Mouse (Mus musculus) liver, postnatal 0 days (tissue): ENCODE data around the gene Ptcd2. TPM values are rescaled to one million over a fixed set of nuclear protein-coding genes. Genes with fewer than 3 reads are reported as not detected.

Experiments
- ATAC-seq: fragments of 200-750 bp; cut with Nextera tagmentation; 2 replicates; pipeline ENCODE4 v1.8.0; 2017; ENCODE audit warnings: mild to moderate bottlenecking, moderate library complexity
- DNase-seq: peaks from one replicate; pipeline ENCODE4 v3.0.0-alpha.2; 2016
- H3K27ac ChIP-seq: fragments of 300-500 bp; sonication (generic); 2 replicates; pipeline ENCODE4 v1.5.1; 2014; ENCODE audit warnings: antibody characterized with exemption, moderate library complexity, mild to moderate bottlenecking, low read depth
- H3K27me3 ChIP-seq: fragments of 300-500 bp; sonication (generic); 2 replicates; pipeline ENCODE4 v1.6.1; 2014; ENCODE audit warnings: low read length, control low read depth, mixed read lengths; ENCODE audit not compliant: insufficient read depth
- H3K36me3 ChIP-seq: fragments of 300-500 bp; sonication (generic); replicated peaks from 2 replicates; pipeline ENCODE4 v1.6.1; 2014; ENCODE audit warnings: mild to moderate bottlenecking, control low read depth, low read length, moderate library complexity, mixed read lengths; ENCODE audit not compliant: insufficient read depth
- H3K4me1 ChIP-seq: fragments of 300-500 bp; sonication (generic); 2 replicates; pipeline ENCODE4 v1.6.1; 2014; ENCODE audit warnings: antibody characterized with exemption, mild to moderate bottlenecking, control low read depth; ENCODE audit not compliant: insufficient read depth
- H3K4me2 ChIP-seq: fragments of 300-500 bp; sonication (generic); 2 replicates; pipeline ENCODE4 v1.6.1; 2014; ENCODE audit warnings: low read depth, mild to moderate bottlenecking, low read length, moderate library complexity, mixed read lengths
- H3K4me3 ChIP-seq: fragments of 300-500 bp; sonication (generic); 2 replicates; pipeline ENCODE4 v1.5.1; 2014; ENCODE audit warnings: low read depth, low read length
- H3K9ac ChIP-seq: fragments of 300-500 bp; sonication (generic); replicated peaks from 2 replicates; pipeline ENCODE4 v1.6.1; 2014; ENCODE audit warnings: mild to moderate bottlenecking, moderate library complexity
- H3K9me3 ChIP-seq: fragments of 300-500 bp; sonication (generic); 2 replicates; pipeline ENCODE4 v1.6.1; 2016; ENCODE audit warnings: mild to moderate bottlenecking, control low read depth, low read length, mixed read lengths
- CTCF ChIP-seq: sonication (generic); IDR thresholded peaks from 2 replicates; pipeline ENCODE4 v1.5.1; 2016; ENCODE audit warnings: antibody characterized with exemption, low read depth
- EP300 ChIP-seq: IDR thresholded peaks from 2 replicates; pipeline ENCODE4 v1.6.1; 2016; ENCODE audit warnings: antibody characterized with exemption, low read depth, mild to moderate bottlenecking
- WGBS: fragments of 180-500 bp; shearing (Covaris S2); extraction: QIAGEN DNeasy Blood & Tissue Kit; methylation state at CpG from one replicate; pipeline ENCODE4 v1.1.7; 2014; ENCODE audit not compliant: insufficient replicate concordance; 5-methylcytosine and 5-hydroxymethylcytosine counted together
- polyA plus RNA-seq: library from polyadenylated mRNA; unstranded; fragments of >200 nt; fragmentation: Nextera tagmentation; extraction: Ambion mirVana; gene quantifications from 2 replicates; pipeline ENCODE4 v1.2.1, GENCODE M21; 2015

Gene Ptcd2
- polyA plus RNA-seq, 1 experiment from 2014 or later: 23.8 TPM

- 42% methylated on average over 15 of the region's 15 CpGs for WGBS
- peaks cover 6% of the 10 kb centered on the region for H3K36me3 ChIP-seq
- no peak overlapping the region for H3K4me3 ChIP-seq
- H3K27ac ChIP-seq: no peak overlapping the region
- H3K9me3 ChIP-seq: no peaks in the 10 kb centered on the region
- ATAC-seq (no peak), DNase-seq (no peak)
- H3K4me1 ChIP-seq: no peaks in the 10 kb centered on the region
- H3K27me3 ChIP-seq: no peaks in the 10 kb centered on the region
- TF ChIP-seq EP300 (no peak), CTCF (no peak)
- H3K4me2 ChIP-seq: no peak overlapping the region
- H3K9ac ChIP-seq: no peak overlapping the region
These were observed 29.8 kb downstream of the Ptcd2 start for GRCm38 (mm10) chr13:99314657-99315181.

GRCm38 (mm10) chr13:99314098-99314497, 30.4 kb downstream of the Ptcd2 start:
- Histone ChIP-seq H3K4me2 (no peak overlapping the region), H3K9me3 (no peaks in the 10 kb centered on the region), H3K4me1 (no peaks in the 10 kb centered on the region), H3K27ac (no peak overlapping the region), H3K9ac (no peak overlapping the region), H3K27me3 (no peaks in the 10 kb centered on the region), H3K4me3 (no peak overlapping the region), H3K36me3 (peaks cover 1% of the 10 kb centered on the region)
- TF ChIP-seq EP300 (no peak), CTCF (no peak)
- no peak for ATAC-seq
- 72% methylated on average over 5 of the region's 5 CpGs for WGBS
- no peak for DNase-seq

- H3K27ac ChIP-seq: no peak overlapping the region
- H3K36me3 ChIP-seq: no peaks in the 10 kb centered on the region
- no peak overlapping the region for H3K4me2 ChIP-seq
- 78% methylated on average over 8 of the region's 8 CpGs for WGBS
- no peak overlapping the region for H3K4me3 ChIP-seq
- H3K4me1 ChIP-seq: 0 out of 2 replicates have a peak, but pooled peaks cover 3% of the 10 kb centered on the region
- no peaks in the 10 kb centered on the region for H3K27me3 ChIP-seq
- no peak for DNase-seq
- TF ChIP-seq CTCF (no peak), EP300 (no peak)
- no peak for ATAC-seq
- no peaks in the 10 kb centered on the region for H3K9me3 ChIP-seq
- no peak overlapping the region for H3K9ac ChIP-seq
These were observed 36.1 kb downstream of the Ptcd2 start for GRCm38 (mm10) chr13:99308393-99308792.

GRCm38 (mm10) chr13:99307930-99308359, 36.6 kb downstream of the Ptcd2 start:
- Histone ChIP-seq H3K27ac (no peak overlapping the region), H3K9ac (no peak overlapping the region), H3K9me3 (no peaks in the 10 kb centered on the region), H3K4me1 (0 out of 2 replicates have a peak, but pooled peaks cover 3% of the 10 kb centered on the region), H3K4me3 (no peak overlapping the region), H3K36me3 (no peaks in the 10 kb centered on the region), H3K4me2 (no peak overlapping the region), H3K27me3 (no peaks in the 10 kb centered on the region)
- DNase-seq (no peak), ATAC-seq (no peak)
- TF ChIP-seq EP300 (no peak), CTCF (no peak)
- WGBS: 62% methylated on average over 5 of the region's 5 CpGs

- WGBS: 45% methylated on average over 8 of the region's 8 CpGs
- DNase-seq: no peak
- no peak overlapping the region for H3K4me2 ChIP-seq
- no peaks in the 10 kb centered on the region for H3K36me3 ChIP-seq
- no peaks in the 10 kb centered on the region for H3K27me3 ChIP-seq
- ATAC-seq: no peak
- H3K9ac ChIP-seq: no peak overlapping the region
- no peak overlapping the region for H3K27ac ChIP-seq
- TF ChIP-seq CTCF: no peak
- H3K9me3 ChIP-seq: no peaks in the 10 kb centered on the region
- H3K4me3 ChIP-seq: no peak overlapping the region
- H3K4me1 ChIP-seq: 0 out of 2 replicates have a peak, but pooled peaks cover 3% of the 10 kb centered on the region
These were observed 38.3 kb downstream of the Ptcd2 start for GRCm38 (mm10) chr13:99306164-99306563.

GRCm38 (mm10) chr13:99305186-99305585, 39.3 kb downstream of the Ptcd2 start:
- Histone ChIP-seq H3K4me3 (no peak overlapping the region), H3K4me1 (0 out of 2 replicates have a peak, but pooled peaks cover 3% of the 10 kb centered on the region), H3K27me3 (no peaks in the 10 kb centered on the region), H3K9me3 (no peaks in the 10 kb centered on the region), H3K36me3 (no peaks in the 10 kb centered on the region), H3K9ac (no peak overlapping the region), H3K27ac (no peak overlapping the region), H3K4me2 (no peak overlapping the region)
- ATAC-seq (no peak), DNase-seq (no peak)
- WGBS: 88% methylated on average over 1 of the region's 1 CpGs
- TF ChIP-seq CTCF (no peak), EP300 (no peak)
